Mouse (Mus musculus): ENCODE measurements around the gene Tmigd3.

The Tmigd3 gene
- long read RNA-seq, experiment 1, partial matches to known transcripts = 0 of 1 reads
- long read RNA-seq, experiment 1, other reads (novel, unspliced or antisense) = 0 of 1 reads
- long read RNA-seq, experiment 2 = 0 reads

GRCm38 (mm10) chr3:105870558-105870957 is at the start of gene Tmigd3, which contains the start of gene Adora3:
Gene Tmigd3, plus strand, starts transcription at chr3:105870903.
Gene Adora3, plus strand, starts transcription at chr3:105870858.
- intact Hi-C loops (cut with DNase I) = loop anchor here (5.0 kb wide), 1 partner anchor 58 kb away; no protein-coding TSS in a partner anchor

GRCm38 (mm10) chr3:105821504-105821903 is 49.2 kb upstream of the Tmigd3 start:
- intact Hi-C loops (cut with DNase I) = no loop called here

- intact Hi-C loops (cut with DNase I) = no loop called here
Measured at GRCm38 (mm10) chr3:105823609-105824008, 47.1 kb upstream of the Tmigd3 start.

- intact Hi-C loops (cut with DNase I) = no loop called here
Measured at GRCm38 (mm10) chr3:105824103-105824502, 46.6 kb upstream of the Tmigd3 start.

GRCm38 (mm10) chr3:105824704-105825103 is 46.0 kb upstream of the Tmigd3 start:
- intact Hi-C loops (cut with DNase I) = no loop called here

GRCm38 (mm10) chr3:105825501-105826161 is 45.1 kb upstream of the Tmigd3 start:
- intact Hi-C loops (cut with DNase I) = no loop called here

GRCm38 (mm10) chr3:105831584-105831983 is 39.1 kb upstream of the Tmigd3 start:
- intact Hi-C loops (cut with DNase I) = no loop called here

- intact Hi-C loops (cut with DNase I) = no loop called here
Measured at GRCm38 (mm10) chr3:105835875-105836274, 34.8 kb upstream of the Tmigd3 start.

GRCm38 (mm10) chr3:105836883-105837282 is 33.8 kb upstream of the Tmigd3 start:
- intact Hi-C loops (cut with DNase I) = no loop called here

GRCm38 (mm10) chr3:105838655-105839054 is 32.0 kb upstream of the Tmigd3 start:
- intact Hi-C loops (cut with DNase I) = no loop called here

GRCm38 (mm10) chr3:105839836-105840235 is 30.9 kb upstream of the Tmigd3 start:
- intact Hi-C loops (cut with DNase I) = no loop called here

GRCm38 (mm10) chr3:105846294-105847069 is 24.2 kb upstream of the Tmigd3 start:
- intact Hi-C loops (cut with DNase I) = no loop called here

- intact Hi-C loops (cut with DNase I) = no loop called here
Measured at GRCm38 (mm10) chr3:105853781-105854180, 16.9 kb upstream of the Tmigd3 start.

- intact Hi-C loops (cut with DNase I) = no loop called here
Measured at GRCm38 (mm10) chr3:105854786-105855185, 15.9 kb upstream of the Tmigd3 start.

- intact Hi-C loops (cut with DNase I) = no loop called here
Measured at GRCm38 (mm10) chr3:105857513-105857912, 13.2 kb upstream of the Tmigd3 start.

- intact Hi-C loops (cut with DNase I) = no loop called here
Measured at GRCm38 (mm10) chr3:105861747-105862366, 8.8 kb upstream of the Tmigd3 start.

- intact Hi-C loops (cut with DNase I) = no loop called here
Measured at GRCm38 (mm10) chr3:105864123-105864522, 6.6 kb upstream of the Tmigd3 start.

GRCm38 (mm10) chr3:105865122-105865521 is 5.6 kb upstream of the Tmigd3 start:
- intact Hi-C loops (cut with DNase I) = no loop called here

- intact Hi-C loops (cut with DNase I) = no loop called here
Measured at GRCm38 (mm10) chr3:105868135-105868534, 2.6 kb upstream of the Tmigd3 start.

- intact Hi-C loops (cut with DNase I) = loop anchor here (5.0 kb wide), 1 partner anchor 60 kb away; no protein-coding TSS in a partner anchor
Measured at GRCm38 (mm10) chr3:105872034-105872433, 1.3 kb downstream of the Tmigd3 start.

GRCm38 (mm10) chr3:105872579-105872978 is 1.9 kb downstream of the Tmigd3 start:
- intact Hi-C loops (cut with DNase I) = loop anchor here (5.0 kb wide), 1 partner anchor 60 kb away; no protein-coding TSS in a partner anchor
